Mouse (Mus musculus) forebrain, embryonic 11.5 days (tissue): ENCODE results near the gene Kif7. TPM values are rescaled to one million over a fixed set of nuclear protein-coding genes. Genes with fewer than 3 reads are reported as not detected.

Experiments used
- ATAC-seq: fragments of 200-750 bp; cut with Nextera tagmentation; replicated peaks from 2 replicates; pipeline ENCODE4 v1.8.0; 2017; ENCODE audit warnings: moderate TSS enrichment; ENCODE audit not compliant: low FRiP score
- DNase-seq: peaks from one replicate; pipeline ENCODE4 v3.0.0-alpha.2; 2017; ENCODE audit warnings: low spot score
- H3K27ac ChIP-seq: fragments of 300-500 bp; sonication (generic); 2 replicates; pipeline ENCODE4 v1.5.1; 2014; ENCODE audit warnings: low read depth, low read length
- H3K27me3 ChIP-seq: fragments of 300-500 bp; sonication (generic); 2 replicates; pipeline ENCODE4 v1.6.1; 2014; ENCODE audit warnings: mild to moderate bottlenecking, low read length, mixed read lengths; ENCODE audit not compliant: control insufficient read depth, insufficient read depth
- H3K36me3 ChIP-seq: fragments of 300-500 bp; sonication (generic); 2 replicates; pipeline ENCODE4 v1.6.1; 2014; ENCODE audit warnings: mild to moderate bottlenecking, low read length, moderate library complexity, mixed read lengths; ENCODE audit not compliant: control insufficient read depth, insufficient read depth
- H3K4me1 ChIP-seq: fragments of 300-500 bp; sonication (generic); replicated peaks from 2 replicates; pipeline ENCODE4 v1.6.1; 2014; ENCODE audit warnings: low read length, mixed read lengths; ENCODE audit not compliant: control insufficient read depth, insufficient read depth
- H3K4me2 ChIP-seq: fragments of 300-500 bp; sonication (generic); 2 replicates; pipeline ENCODE4 v1.6.1; 2014; ENCODE audit warnings: low read depth, mild to moderate bottlenecking, low read length, moderate library complexity, mixed read lengths; ENCODE audit not compliant: severe bottlenecking
- H3K4me3 ChIP-seq: fragments of 300-500 bp; sonication (generic); 2 replicates; pipeline ENCODE4 v1.5.1; 2014; ENCODE audit warnings: low read depth, low read length
- H3K9ac ChIP-seq: fragments of 300-500 bp; sonication (generic); 2 replicates; pipeline ENCODE4 v1.6.1; 2014; ENCODE audit warnings: low read length
- H3K9me3 ChIP-seq: fragments of 300-500 bp; sonication (generic); 2 replicates; pipeline ENCODE4 v1.6.1; 2016; ENCODE audit warnings: low read length, mixed read lengths; ENCODE audit not compliant: control insufficient read depth
- WGBS: fragments of 180-500 bp; shearing (Covaris S2); extraction: QIAGEN DNeasy Blood & Tissue Kit; methylation state at CpG from one replicate; pipeline ENCODE4 v1.1.7; 2014; 5-methylcytosine and 5-hydroxymethylcytosine counted together
- polyA plus RNA-seq: library from polyadenylated mRNA; unstranded; fragments of >200 nt; fragmentation: Nextera tagmentation; extraction: Ambion mirVana; gene quantifications from 2 replicates; pipeline ENCODE4 v1.2.1, GENCODE M21; 2014

The Kif7 gene
- polyA plus RNA-seq: 7.3 and 8.7 TPM in 2 replicates

DNA sequence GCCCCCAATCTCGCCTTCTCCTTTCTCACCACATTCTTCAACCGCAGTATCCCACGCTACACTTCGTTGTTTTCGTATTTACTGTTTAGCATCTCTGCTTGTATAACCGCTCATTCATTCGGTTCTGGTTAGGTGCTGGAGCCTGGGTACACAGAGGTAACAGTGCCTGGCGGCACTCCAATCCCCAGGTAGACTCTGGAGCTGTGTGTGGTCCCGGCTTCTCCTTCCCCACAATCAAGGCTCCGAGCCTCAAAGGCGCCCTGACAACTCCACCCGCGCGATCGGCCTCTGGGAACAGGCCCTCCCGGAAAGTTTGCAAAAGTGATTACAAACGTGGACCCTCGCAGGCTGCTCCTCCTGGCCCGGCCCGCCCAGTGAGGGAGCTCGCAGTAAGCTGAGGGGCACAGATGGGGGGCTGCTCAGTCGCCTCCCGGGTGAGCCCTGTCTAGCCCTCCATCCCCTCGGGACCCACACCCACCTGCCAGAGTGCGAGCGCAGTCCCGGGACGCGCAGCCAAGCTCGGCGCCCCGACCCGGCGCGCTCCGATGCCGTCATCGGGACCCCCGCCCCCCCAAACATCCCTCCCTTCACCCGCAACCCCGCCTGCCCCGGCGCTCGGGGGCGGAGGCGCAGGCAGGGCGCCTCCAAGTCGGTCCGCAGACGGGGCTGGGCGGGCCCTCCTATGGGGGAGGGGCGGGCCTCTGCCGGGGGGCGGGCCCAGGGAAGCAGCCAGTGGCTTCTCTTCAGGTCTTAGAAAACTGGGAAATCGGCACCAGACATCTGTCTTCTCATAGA, at the start of gene Kif7:
Gene Kif7 (minus strand): TSS at position 534 of the 795 bp plus-strand sequence.
- WGBS: under 1% methylated on average over 54 of the region's 55 CpGs
- H3K4me3 ChIP-seq: peak within 1 kb of the TSS; percentile 68
- no peaks in the 10 kb centered on the region for H3K9me3 ChIP-seq
- H3K4me2 ChIP-seq: peak within 1 kb of the TSS; percentile 85
- peak within 1 kb of the TSS; percentile 76 for H3K9ac ChIP-seq
- H3K36me3 ChIP-seq: no peaks in the 10 kb centered on the region
- peaks cover 6% of the 10 kb centered on the region; the same call in 1 of the 2 replicates for H3K27me3 ChIP-seq
- peaks cover 11% of the 10 kb centered on the region; the same call in 1 of the 2 replicates for H3K4me1 ChIP-seq
- ATAC-seq (peak; percentile 92), DNase-seq (peak; percentile 96)
- H3K27ac ChIP-seq: no peak within 1 kb of the TSS

DNA sequence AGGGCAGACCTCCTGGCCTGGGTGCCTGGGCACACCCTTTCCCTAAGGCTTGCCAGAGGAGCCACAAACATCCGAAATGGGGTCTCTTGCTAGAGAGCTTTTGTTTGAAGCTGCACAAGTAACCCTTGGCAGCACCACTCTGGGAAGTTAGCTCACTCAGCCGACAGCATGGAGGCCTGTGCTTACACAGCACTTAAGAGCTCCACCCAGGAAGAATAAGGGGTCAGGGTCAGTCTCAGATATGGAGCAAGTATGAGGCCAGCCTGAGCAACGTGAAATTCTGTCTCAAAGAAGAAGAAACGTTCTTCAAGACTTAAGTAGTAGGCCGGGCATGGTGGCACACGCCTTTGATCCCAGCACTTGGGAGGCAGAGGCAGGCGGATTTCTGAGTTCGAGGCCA, 46.6 kb upstream of the Kif7 start:
- no peaks in the 10 kb centered on the region for H3K4me1 ChIP-seq
- no peaks in the 10 kb centered on the region for H3K36me3 ChIP-seq
- H3K4me3 ChIP-seq: no peak overlapping the region
- DNase-seq: no peak
- no peak overlapping the region for H3K27ac ChIP-seq
- no peak overlapping the region for H3K4me2 ChIP-seq
- no peak for ATAC-seq
- no peaks in the 10 kb centered on the region for H3K9me3 ChIP-seq
- H3K9ac ChIP-seq: no peak overlapping the region
- no peaks in the 10 kb centered on the region for H3K27me3 ChIP-seq
- WGBS: 77% methylated on average over 8 of the region's 8 CpGs

DNA sequence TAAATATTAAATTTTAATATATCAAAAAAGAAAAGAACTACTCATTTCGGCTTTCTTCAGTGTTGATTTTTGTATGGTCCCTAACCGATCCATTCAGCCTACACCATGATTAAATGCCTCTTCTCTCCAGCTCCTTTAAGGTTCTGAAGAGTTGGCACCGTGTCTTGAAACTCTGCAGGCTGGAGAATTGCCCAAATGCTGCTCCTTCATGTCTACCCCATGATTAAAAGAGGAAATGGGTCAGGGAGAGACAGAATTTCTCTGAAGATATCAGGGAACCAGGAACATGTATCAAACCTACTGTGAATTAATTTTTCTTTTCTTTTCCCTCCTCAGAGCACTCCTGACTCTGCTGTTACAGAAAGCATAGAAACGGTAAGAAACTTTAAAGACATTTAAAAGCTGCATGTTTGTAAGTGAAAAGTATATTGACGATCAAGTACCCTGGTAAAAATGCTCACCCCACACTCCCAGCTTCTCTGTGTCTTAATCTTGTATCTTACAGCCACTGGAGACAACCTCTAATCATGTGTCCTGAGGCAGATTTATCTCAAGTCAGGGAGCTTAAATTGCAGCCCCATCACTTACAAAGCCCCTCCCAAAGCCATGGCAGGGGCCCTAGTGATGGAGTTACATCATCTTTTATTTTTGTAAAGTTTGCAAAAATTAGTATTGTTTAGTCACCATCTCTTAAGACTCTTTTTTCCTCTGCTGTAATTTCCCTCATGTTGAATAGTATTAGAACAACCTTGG, 45.8 kb upstream of the Kif7 start:
- no peaks in the 10 kb centered on the region for H3K27me3 ChIP-seq
- ATAC-seq: no peak
- no peak for DNase-seq
- WGBS: 87% methylated on average over 5 of the region's 5 CpGs
- no peak overlapping the region for H3K27ac ChIP-seq
- H3K9ac ChIP-seq: no peak overlapping the region
- no peak overlapping the region for H3K4me2 ChIP-seq
- H3K9me3 ChIP-seq: no peaks in the 10 kb centered on the region
- H3K4me3 ChIP-seq: no peak overlapping the region
- H3K4me1 ChIP-seq: no peaks in the 10 kb centered on the region
- H3K36me3 ChIP-seq: no peaks in the 10 kb centered on the region

DNA sequence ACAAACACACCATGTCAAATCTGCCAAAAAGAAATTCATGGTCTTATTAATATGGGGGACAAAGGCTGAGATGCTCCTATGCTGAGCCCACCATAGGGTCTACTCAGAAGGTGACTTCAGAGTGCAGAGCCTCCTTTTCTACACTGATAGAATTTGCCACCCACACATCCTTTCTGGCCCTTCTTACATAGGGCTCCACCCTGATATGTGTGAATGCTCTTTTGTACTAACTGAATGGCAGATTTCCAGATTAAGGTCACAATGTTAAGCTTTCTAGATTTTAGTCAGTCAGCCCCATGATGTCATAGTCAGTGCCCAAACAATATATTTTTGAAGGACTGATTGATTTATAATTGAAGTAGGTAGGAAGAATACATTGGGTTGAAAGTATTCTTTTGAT, 44.2 kb upstream of the Kif7 start:
- Histone ChIP-seq H3K4me1 (no peaks in the 10 kb centered on the region), H3K36me3 (no peaks in the 10 kb centered on the region), H3K9ac (no peak overlapping the region), H3K27me3 (no peaks in the 10 kb centered on the region), H3K4me3 (no peak overlapping the region), H3K9me3 (no peaks in the 10 kb centered on the region), H3K4me2 (no peak overlapping the region), H3K27ac (no peak overlapping the region)
- no peak for ATAC-seq
- no peak for DNase-seq

DNA sequence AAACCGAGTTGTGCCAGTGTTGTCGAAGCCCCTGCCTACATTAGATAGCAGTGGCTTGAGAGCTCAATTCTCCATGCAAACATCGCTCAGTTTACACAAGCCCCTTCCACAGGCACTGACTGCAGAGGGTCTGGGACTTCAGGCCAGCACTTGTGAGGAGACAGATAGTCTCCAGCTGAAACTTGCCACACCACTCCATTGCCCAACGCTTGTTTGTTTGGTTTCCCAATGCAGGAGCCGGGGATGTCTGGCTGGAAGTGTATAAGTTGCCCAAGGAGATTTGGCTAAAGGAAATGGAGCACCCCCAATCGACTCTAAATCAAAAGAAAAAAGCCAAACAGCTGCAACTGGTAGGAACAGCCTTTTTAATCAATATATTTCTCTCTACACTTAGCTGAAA, 42.7 kb upstream of the Kif7 start:
- no peaks in the 10 kb centered on the region for H3K27me3 ChIP-seq
- DNase-seq (no peak), ATAC-seq (no peak)
- no peak overlapping the region for H3K4me3 ChIP-seq
- no peaks in the 10 kb centered on the region for H3K4me1 ChIP-seq
- 77% methylated on average over 6 of the region's 6 CpGs for WGBS
- H3K4me2 ChIP-seq: no peak overlapping the region
- no peak overlapping the region for H3K27ac ChIP-seq
- no peaks in the 10 kb centered on the region for H3K36me3 ChIP-seq
- H3K9ac ChIP-seq: no peak overlapping the region
- no peaks in the 10 kb centered on the region for H3K9me3 ChIP-seq

DNA sequence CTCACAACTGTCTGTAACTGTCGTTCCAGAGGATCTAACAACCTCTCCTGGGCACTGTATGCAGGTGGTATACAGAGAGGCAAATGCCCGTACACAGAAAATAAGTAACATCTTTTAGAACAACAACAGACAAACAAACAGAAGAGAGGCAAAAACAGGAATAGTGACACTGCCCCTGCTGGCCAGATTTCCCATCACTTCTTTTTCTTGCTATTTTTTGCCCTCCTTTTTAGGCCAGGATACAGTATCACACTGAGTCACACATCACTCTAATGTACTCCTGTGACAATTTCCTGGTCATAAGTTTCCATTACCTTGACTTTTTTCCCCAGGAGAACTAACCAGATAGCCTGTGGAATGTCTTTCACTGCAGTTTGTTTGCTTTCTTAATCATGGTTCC, 40.8 kb upstream of the Kif7 start:
- Histone ChIP-seq H3K27ac (no peak overlapping the region), H3K4me1 (no peaks in the 10 kb centered on the region), H3K27me3 (no peaks in the 10 kb centered on the region), H3K4me3 (no peak overlapping the region), H3K36me3 (no peaks in the 10 kb centered on the region), H3K9me3 (no peaks in the 10 kb centered on the region), H3K4me2 (no peak overlapping the region), H3K9ac (no peak overlapping the region)
- WGBS: 56% methylated on average over 2 of the region's 2 CpGs
- DNase-seq: no peak
- no peak for ATAC-seq

DNA sequence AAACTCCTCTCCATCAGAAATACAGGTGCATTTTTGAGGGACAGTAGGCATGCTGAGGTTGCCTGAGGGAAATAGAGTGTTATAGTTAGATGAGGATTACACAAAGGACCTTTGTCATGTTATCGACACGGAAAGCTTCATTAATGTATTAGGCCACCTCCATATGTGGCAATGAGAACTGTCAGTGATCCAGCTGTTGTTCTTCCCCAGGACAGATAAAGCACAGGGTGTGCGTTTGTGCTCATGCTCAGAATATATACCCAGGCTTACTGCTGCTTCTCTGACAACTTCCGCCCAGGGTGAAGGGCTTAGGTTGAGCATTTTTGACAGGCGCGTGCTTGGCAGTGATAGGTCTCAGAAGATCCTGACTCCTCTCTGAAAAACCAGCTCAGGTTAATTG, 34.0 kb upstream of the Kif7 start:
- H3K4me1 ChIP-seq: no peaks in the 10 kb centered on the region
- ATAC-seq (no peak), DNase-seq (no peak)
- no peak overlapping the region for H3K4me3 ChIP-seq
- H3K27me3 ChIP-seq: no peaks in the 10 kb centered on the region
- no peak overlapping the region for H3K9ac ChIP-seq
- H3K9me3 ChIP-seq: no peaks in the 10 kb centered on the region
- no peak overlapping the region for H3K4me2 ChIP-seq
- no peaks in the 10 kb centered on the region for H3K36me3 ChIP-seq
- 91% methylated on average over 6 of the region's 6 CpGs for WGBS
- H3K27ac ChIP-seq: no peak overlapping the region

DNA sequence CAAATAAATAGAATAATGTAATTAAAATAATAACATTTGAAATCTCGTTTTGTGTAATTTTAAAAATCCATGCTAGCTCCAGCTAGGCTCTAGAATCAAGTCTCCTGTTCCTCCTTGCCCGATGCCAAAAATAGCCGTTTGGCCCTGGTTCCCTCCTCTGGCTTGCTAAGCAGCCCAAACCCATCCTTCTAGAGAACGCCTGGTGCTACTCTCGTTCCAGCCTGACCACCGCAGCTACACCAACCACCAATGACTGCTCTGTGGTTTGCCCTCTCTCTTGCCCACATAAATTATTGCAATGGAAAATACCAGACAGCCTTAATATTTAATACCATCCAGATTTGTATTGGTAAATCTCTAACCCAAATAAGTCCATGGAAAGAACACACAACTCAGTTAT, 32.1 kb upstream of the Kif7 start:
- Histone ChIP-seq H3K4me2 (no peak overlapping the region), H3K27ac (no peak overlapping the region), H3K4me3 (no peak overlapping the region), H3K36me3 (no peaks in the 10 kb centered on the region), H3K9me3 (no peaks in the 10 kb centered on the region), H3K9ac (no peak overlapping the region), H3K4me1 (peaks cover 3% of the 10 kb centered on the region; the same call in 1 of the 2 replicates), H3K27me3 (no peaks in the 10 kb centered on the region)
- ATAC-seq (no peak), DNase-seq (no peak)
- 87% methylated on average over 6 of the region's 6 CpGs for WGBS
